Mouse (Mus musculus): ENCODE measurements around the gene Vsig2.

Vsig2 gene

GRCm38 (mm10) chr9:37536851-37537250 lies 2.2 kb upstream of the Vsig2 start:
- DNase-seq (ENCODE audit: low spot score), result no peak

GRCm38 (mm10) chr9:37537658-37538250 lies 1.3 kb upstream of the Vsig2 start:
- DNase-seq (ENCODE audit: low spot score), result no peak

- DNase-seq (ENCODE audit: low spot score), result no peak
Observed at GRCm38 (mm10) chr9:37540226-37540625, 1.2 kb downstream of the Vsig2 start.

GRCm38 (mm10) chr9:37540701-37541575 lies 1.9 kb downstream of the Vsig2 start:
- no peak for DNase-seq (ENCODE audit: low spot score)

GRCm38 (mm10) chr9:37541851-37542642 lies 3.0 kb downstream of the Vsig2 start:
- no peak for DNase-seq (ENCODE audit: low spot score)

DNA sequence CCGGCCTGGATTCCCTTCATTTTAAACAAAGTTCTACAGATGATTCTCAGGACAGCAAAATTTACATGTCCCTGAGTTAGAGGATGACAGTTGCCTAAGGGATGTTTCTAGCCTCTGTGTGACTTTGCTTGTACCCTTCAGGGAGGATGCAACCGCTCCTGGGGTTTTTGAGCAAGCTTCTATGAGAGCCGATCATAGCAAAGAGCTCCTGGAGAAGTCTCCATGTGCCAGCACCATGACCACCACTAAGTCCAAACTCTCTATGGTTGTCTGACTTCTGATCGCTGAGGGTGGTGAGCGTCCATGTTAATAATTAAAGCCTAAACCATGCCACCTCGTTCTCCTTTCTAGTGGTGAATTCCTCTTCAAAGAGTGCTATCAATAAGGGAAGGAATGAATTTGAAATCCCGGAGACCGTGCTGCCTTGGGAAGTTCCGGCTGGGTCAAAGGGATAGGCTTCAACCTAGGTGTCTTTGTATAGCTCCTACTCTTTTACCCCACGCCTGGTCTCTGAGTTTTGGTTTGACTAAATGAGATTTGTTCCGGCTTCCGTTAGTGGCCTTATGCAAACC lies 4.9 kb downstream of the Vsig2 start:
- no peak for DNase-seq (ENCODE audit: low spot score)

DNA sequence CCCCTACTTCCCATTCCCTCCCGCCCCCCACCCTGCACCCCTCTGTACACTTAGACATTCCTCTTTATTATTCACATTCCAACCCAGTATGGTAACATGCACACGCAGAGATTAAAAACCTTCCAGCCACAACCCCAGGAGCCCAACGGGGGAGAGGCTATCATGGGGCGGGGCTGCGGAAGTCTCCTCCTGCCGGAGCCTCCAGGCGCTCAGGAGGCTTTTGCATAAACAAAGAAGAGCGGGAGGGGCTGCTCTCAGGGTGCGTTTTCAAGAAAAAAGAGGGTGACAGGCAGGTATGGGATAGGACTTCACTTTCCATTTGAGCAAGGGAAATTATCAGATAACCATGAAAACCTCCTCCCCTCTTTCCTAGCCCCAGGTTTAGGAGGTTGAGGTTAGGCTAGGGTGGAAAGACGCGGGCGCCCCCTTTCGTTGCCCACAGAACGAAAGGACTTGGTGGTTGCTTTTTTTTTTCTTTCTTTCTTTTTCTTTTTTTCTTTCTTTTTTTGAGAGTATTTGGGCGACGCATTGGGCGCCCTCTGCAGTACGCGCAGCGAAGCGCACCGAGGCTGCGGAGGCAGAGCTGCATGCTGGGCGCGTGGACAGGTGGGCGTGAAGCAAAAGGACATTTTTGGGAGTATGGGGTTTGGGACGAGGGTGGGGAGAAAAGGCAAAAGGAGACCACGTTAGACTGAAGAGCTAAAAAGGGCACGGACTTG lies 5.6 kb downstream of the Vsig2 start:
- DNase-seq (ENCODE audit: low spot score), result peak; percentile 50

GRCm38 (mm10) chr9:37545166-37545610 lies 6.1 kb downstream of the Vsig2 start:
- DNase-seq (ENCODE audit: low spot score), result no peak

DNA sequence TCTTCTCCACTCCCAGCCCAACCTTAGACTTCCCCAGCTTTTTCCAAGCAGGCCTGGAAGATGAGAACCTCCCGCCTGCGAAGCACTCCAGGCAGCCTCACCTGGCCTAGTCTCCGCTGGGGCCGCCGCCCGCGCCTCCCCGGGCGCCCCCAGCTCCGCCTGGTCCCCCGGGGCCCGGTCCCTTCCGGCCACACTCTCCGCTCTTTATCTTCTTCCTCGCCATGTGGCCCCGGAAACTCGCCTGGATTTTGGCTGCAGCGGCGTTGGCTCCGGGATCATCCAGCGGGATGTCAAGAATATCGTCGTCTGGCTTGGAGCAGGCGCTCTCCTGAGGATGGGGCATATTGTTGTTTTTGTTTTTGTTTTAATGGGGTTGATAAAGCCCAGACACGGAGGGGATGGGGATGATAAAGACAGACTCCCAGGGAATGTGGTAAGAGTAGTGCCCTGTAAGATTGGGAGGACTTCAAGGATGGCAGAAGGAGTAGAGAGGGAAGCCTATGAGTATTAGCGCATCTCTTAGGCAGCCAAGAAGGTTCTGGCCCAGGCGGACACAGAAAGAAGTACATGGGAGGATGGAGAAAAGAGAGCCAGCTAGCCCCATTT lies 6.9 kb downstream of the Vsig2 start:
- DNase-seq (ENCODE audit: low spot score), result no peak

- DNase-seq (ENCODE audit: low spot score), result no peak
Observed at GRCm38 (mm10) chr9:37546889-37547288, 7.8 kb downstream of the Vsig2 start.

GRCm38 (mm10) chr9:37550435-37550834 lies 11.4 kb downstream of the Vsig2 start:
- no peak for DNase-seq (ENCODE audit: low spot score)

DNA sequence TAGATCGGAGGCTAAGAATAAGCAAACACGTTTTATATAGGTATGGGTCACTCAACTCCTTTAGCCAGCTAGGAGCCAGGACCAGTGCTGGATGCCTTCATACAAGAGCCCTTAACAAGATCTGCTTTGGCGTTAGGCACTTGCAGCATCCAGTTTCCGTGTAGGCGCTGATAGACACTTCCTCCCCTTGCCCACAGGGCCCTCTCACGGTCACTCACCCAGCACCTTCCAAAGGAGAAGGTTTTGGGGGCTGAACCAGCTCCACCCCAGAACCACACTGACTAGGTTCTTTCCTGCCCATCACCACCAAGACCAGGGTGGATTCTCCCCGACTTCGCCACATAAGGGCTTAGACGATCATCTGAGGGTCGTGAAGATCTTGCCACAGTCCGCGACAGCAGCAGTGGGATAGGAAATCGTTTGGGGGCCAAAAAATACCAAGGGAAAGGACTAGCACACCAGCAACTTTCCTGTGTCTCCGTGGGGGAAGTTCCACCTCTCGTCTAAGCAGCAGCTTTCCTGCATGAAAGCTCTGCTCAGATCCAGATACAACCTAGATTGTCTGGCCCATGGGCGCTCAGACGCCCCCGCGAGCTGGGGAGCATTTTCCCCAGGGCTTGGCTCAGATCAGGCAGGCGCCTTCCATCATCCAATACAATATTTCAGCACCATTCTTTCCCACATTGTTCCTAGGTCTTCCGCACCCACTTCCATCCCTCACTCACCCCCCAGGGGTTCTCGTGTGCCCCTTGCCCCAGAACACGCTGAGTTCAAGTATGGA lies 12.9 kb downstream of the Vsig2 start:
- no peak for DNase-seq (ENCODE audit: low spot score)

DNA sequence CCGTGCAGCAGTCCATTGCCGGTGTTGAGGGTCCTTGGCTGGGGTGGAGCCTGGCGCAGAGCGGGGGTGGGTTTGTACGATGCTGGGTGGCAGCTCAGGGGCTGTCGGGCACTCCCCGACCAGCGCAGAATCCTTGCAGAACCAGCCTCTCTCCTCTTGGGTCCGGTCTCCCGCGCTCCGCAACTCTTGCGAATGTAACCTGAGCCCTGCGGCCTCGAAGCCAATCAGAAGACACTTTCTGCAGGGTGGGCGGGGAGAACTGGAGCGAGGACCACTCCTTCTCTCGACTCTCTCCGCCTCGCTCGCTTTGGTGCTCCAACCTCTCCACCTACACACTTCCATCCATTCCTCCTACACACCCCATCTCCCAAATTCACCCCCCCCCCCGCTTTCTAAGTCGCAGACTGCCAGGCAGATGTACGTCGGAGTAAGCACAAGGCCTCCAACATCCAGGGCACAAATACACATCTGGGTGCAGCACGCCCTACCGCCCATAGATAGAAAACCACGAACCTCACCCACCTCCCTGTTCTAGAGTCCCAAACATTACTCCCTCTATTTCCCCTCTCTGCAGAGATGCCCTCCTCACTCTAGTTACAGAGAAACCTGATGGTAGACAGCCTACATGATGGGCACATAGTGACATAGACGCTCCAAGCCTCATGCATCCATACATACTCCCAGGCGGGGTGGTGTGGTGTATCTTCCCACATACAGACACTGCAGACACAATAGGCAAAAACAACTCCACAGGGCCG lies 13.7 kb downstream of the Vsig2 start, which contains the start of gene Nrgn:
Gene Nrgn, minus strand, starts transcription at position 369 of the 758 bp plus-strand sequence.
- DNase-seq (ENCODE audit: low spot score), result peak; percentile 26

GRCm38 (mm10) chr9:37554279-37554678 lies 15.2 kb downstream of the Vsig2 start:
- peak; percentile 13 for DNase-seq (ENCODE audit: low spot score)

DNA sequence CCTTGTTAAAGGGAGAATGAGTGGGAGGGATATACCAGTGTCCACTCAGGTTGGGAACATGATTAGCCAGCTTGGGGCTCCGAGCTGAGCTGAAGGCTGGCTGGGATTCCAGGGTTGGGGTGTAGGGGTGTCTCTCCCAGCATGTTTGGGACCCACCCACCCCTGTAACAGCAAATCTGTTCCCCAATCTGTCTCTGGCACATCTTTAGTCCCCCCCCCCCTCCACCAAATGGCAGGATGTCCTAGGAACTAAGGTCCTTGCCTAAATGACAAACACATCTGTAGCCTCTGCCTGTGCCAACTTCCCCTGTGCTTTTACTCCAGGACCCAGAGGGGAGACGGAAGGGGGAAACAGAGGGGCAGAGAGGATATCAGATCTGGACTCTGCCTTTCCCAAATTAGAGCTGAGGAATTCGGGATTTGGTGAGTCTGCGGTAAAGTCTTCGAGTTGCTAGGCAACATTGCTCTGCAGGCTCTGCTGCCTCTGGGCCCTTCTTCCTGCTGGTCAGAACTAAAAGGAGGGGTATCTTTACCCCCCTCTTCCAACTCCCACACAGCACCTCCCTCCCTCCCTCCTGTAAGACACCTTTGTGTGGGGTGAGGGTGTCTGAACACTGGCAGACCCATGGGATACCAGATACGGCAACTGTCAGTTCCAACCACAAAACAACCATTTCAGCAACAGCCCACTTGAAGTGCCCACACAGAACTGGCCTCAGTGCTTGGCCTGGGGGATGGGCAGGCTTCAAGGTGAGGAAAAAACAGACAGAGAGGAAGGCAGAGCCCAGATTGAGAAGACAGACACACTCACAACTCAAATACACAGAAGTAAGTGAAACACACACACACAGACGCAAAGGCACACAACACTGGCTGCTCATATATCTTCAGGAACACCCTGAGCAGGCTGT lies 16.0 kb downstream of the Vsig2 start, which contains the start of gene Siae:
Gene Siae, plus strand, starts transcription at position 861 of the 911 bp plus-strand sequence.
- no peak for DNase-seq (ENCODE audit: low spot score)

GRCm38 (mm10) chr9:37556366-37556765 lies 17.3 kb downstream of the Vsig2 start:
- no peak for DNase-seq (ENCODE audit: low spot score)

GRCm38 (mm10) chr9:37560617-37561016 lies 21.6 kb downstream of the Vsig2 start:
- DNase-seq (ENCODE audit: low spot score), result no peak

DNA sequence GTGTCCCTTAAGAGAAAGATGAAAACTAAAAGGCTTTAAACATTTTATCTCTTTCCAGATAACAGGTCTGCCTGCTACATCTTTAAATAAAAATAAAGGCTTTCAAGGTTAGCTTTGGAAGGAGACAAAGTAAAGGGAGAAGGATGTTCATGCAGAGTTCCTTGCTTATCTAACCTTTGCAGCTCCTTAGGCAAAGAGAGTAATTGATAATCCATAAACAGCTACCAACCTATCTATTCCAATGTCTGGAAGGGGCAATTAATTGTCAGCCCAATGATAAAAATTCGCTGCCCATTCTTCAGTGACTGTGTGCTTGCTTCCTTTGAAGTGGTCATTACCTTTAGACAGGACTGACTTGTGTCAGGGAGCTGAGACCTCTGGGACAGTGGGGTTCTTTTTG lies 24.8 kb downstream of the Vsig2 start:
- DNase-seq (ENCODE audit: low spot score), result no peak
